Mouse (Mus musculus): ENCODE results near the gene Nploc4. TPM values are rescaled to one million over a fixed set of nuclear protein-coding genes. Genes with fewer than 3 reads are reported as not detected.

Nploc4 gene
- total and polyA plus RNA-seq, 2 experiments = 24.6 to 58.9 TPM

DNA sequence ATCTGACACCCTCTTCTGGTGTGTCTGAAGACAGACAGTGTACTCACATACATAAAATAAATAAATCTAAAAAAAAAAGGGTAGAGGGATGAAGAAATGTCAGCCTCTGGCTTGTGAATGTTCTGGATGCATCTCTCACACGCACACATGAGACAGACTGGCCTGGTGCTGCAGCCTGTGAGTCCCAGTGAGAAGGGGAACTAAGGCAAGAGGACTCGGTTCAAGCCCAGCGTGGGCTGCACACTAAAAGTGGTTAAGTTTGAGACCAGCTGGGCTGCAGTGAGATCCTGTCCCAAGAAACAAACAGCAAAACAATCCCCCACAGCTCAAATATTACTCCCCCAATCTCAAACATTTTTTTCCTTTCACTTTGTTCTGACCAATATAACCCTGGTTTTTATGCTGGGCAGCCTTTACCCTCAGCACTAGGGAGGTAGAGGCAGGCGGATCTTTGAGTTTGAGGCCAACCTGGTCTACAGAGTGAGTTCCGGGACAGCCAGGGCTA lies 94.8 kb downstream of the Nploc4 start:
- 96% methylated on average over 5 of the region's 5 CpGs for WGBS
- H3K4me3 ChIP-seq (ENCODE audit: insufficient read depth, low read depth, low read length) = no peak overlapping the region
- TF ChIP-seq POLR2A (IDR thresholded peaks at IDR 0.05; ENCODE audit: extremely low read depth, insufficient read depth, low read length) = no peak
- TF ChIP-seq CTCF (IDR thresholded peaks at IDR 0.05; ENCODE audit: low read depth, low read length) = no peak
- H3K4me1 ChIP-seq (ENCODE audit: control insufficient read depth, insufficient read depth, low read length) = peaks cover 18% of the 10 kb centered on the region
- H3K9ac ChIP-seq (ENCODE audit: low read depth, low read length) = no peak overlapping the region
- no peaks in the 10 kb centered on the region for H3K27me3 ChIP-seq (ENCODE audit: control insufficient read depth, insufficient read depth, low read length)
- no peak overlapping the region for H3K27ac ChIP-seq (replicated peaks; ENCODE audit: insufficient read depth, low read depth, low read length)
- H3K79me2 ChIP-seq (ENCODE audit: control insufficient read depth, insufficient read depth, low read length) = no peaks in the 10 kb centered on the region
- H3K36me3 ChIP-seq (ENCODE audit: control insufficient read depth, insufficient read depth, low read length) = peaks cover 6% of the 10 kb centered on the region
- no peak for DNase-seq (ENCODE audit: extremely low read depth, low read depth, low spot score)

DNA sequence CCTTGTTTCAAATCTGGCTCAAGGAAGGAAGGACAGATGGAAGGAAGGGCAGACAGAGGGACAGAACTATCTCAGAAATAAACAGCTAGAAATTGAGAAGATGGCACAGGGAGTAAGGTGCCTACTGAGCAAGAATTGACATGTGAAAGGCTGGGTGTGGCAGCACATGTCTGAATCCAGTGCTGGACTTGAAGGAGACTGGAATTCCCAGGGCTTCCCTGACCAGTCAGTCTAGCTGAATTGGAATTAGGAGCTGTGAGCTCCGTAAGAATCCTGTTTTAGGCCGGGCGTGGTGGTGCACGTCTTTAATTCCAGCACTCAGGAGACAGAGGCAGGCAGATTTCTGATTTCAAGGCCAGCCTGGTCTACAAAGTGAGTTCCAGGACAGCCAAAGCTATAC lies 95.8 kb downstream of the Nploc4 start:
- no peaks in the 10 kb centered on the region for H3K27me3 ChIP-seq (ENCODE audit: control insufficient read depth, insufficient read depth, low read length)
- no peak for DNase-seq (ENCODE audit: extremely low read depth, low read depth, low spot score)
- TF ChIP-seq CTCF (IDR thresholded peaks at IDR 0.05; ENCODE audit: low read depth, low read length) = no peak
- TF ChIP-seq POLR2A (IDR thresholded peaks at IDR 0.05; ENCODE audit: extremely low read depth, insufficient read depth, low read length) = no peak
- peaks cover 5% of the 10 kb centered on the region for H3K36me3 ChIP-seq (ENCODE audit: control insufficient read depth, insufficient read depth, low read length)
- no peaks in the 10 kb centered on the region for H3K79me2 ChIP-seq (ENCODE audit: control insufficient read depth, insufficient read depth, low read length)
- 98% methylated on average over 4 of the region's 4 CpGs for whole genome bisulfite sequencing
- peaks cover 15% of the 10 kb centered on the region for H3K4me1 ChIP-seq (ENCODE audit: control insufficient read depth, insufficient read depth, low read length)
- no peak overlapping the region for H3K4me3 ChIP-seq (ENCODE audit: insufficient read depth, low read depth, low read length)
- no peak overlapping the region for H3K9ac ChIP-seq (ENCODE audit: low read depth, low read length)
- no peak overlapping the region for H3K27ac ChIP-seq (replicated peaks; ENCODE audit: insufficient read depth, low read depth, low read length)

DNA sequence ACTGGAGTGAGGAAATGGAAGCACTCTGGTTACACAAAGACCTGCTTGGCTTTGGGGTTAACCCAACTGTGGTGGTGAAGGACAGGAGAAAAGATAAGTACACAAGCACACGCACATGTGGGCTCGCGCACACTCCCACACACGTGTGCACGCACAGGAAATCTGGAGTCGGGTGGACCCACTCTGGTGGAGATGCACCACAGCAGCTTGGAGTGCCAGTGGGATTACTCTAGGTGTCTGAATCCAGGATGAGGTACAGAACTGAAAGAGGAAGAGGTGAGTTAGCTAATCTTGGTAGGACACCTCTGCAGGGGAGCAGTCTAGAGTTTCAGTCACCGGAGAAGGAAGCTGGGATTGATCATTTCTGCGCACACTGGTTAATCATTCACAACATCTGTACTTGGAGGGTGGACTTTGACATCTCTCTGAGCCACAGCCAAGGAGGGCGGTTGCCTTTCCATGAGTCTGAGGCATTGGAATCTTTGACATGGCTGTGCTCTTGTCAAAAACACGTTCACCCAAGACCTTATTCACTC lies 97.5 kb downstream of the Nploc4 start:
- Histone ChIP-seq H3K27me3 (ENCODE audit: control insufficient read depth, insufficient read depth, low read length) (no peaks in the 10 kb centered on the region), H3K4me3 (ENCODE audit: insufficient read depth, low read depth, low read length) (peak overlapping the region; percentile 50), H3K27ac (replicated peaks; ENCODE audit: insufficient read depth, low read depth, low read length) (peak overlapping the region; percentile 89), H3K9ac (ENCODE audit: low read depth, low read length) (0 out of 2 replicates have a peak overlapping the region, but pooled peaks have one; percentile 46), H3K79me2 (ENCODE audit: control insufficient read depth, insufficient read depth, low read length) (no peaks in the 10 kb centered on the region), H3K36me3 (ENCODE audit: control insufficient read depth, insufficient read depth, low read length) (no peaks in the 10 kb centered on the region; the same call in 1 of the 2 replicates), H3K4me1 (ENCODE audit: control insufficient read depth, insufficient read depth, low read length) (peaks cover 8% of the 10 kb centered on the region)
- 16% methylated on average over 10 of the region's 10 CpGs for WGBS
- peak; percentile 99 for DNase-seq (ENCODE audit: extremely low read depth, low read depth, low spot score)
- TF ChIP-seq POLR2A (IDR thresholded peaks at IDR 0.05; ENCODE audit: extremely low read depth, insufficient read depth, low read length) (no peak), CTCF (IDR thresholded peaks at IDR 0.05; ENCODE audit: low read depth, low read length) (no peak)

DNA sequence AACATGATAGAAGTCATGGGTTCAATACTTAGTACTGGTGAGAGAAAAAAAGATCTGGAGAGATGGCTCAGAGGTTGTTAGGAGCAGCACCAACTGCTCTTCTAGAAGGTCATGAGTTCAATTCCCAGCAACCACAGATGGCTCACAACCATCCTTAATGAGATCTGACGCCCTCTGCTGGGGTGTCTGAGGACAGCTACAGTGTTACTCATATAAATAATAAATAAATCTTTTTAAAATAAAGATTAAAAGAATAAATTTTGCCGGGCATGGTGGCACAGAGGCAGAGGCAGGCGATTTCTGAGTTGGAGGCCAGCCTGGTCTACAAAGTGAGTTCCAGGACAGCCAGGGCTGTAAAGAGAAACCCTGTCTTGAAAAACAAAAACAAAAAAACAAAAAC lies 98.7 kb downstream of the Nploc4 start:
- Histone ChIP-seq H3K4me1 (ENCODE audit: control insufficient read depth, insufficient read depth, low read length) (peaks cover 6% of the 10 kb centered on the region), H3K36me3 (ENCODE audit: control insufficient read depth, insufficient read depth, low read length) (no peaks in the 10 kb centered on the region), H3K4me3 (ENCODE audit: insufficient read depth, low read depth, low read length) (no peak overlapping the region), H3K27ac (replicated peaks; ENCODE audit: insufficient read depth, low read depth, low read length) (no peak overlapping the region), H3K27me3 (ENCODE audit: control insufficient read depth, insufficient read depth, low read length) (no peaks in the 10 kb centered on the region), H3K79me2 (ENCODE audit: control insufficient read depth, insufficient read depth, low read length) (no peaks in the 10 kb centered on the region), H3K9ac (ENCODE audit: low read depth, low read length) (no peak overlapping the region)
- WGBS = 90% methylated on average over 3 of the region's 3 CpGs
- DNase-seq (ENCODE audit: extremely low read depth, low read depth, low spot score) = no peak
- TF ChIP-seq CTCF (IDR thresholded peaks at IDR 0.05; ENCODE audit: low read depth, low read length) = no peak
- TF ChIP-seq POLR2A (IDR thresholded peaks at IDR 0.05; ENCODE audit: extremely low read depth, insufficient read depth, low read length) = no peak

DNA sequence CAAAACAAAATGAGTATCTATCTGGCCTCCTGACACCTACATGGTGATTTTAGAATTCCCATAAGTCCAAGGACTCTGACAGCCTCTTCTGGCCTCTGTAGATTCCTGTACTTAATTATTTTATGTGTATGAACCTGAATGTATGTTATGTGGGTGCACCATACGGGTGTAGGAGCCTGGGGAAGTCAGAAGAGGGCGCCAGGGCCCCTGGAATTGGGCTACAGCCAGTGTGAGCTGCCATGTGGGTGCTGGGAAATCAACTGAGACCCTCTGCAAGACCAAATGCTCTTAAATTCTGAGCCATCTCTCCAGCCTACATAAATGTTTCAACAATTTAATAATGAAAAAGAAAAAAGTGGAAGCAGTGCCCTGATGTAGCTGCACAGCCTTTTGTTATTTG lies 100.1 kb downstream of the Nploc4 start:
- TF ChIP-seq CTCF (IDR thresholded peaks at IDR 0.05; ENCODE audit: low read depth, low read length) (peak; percentile 39), POLR2A (IDR thresholded peaks at IDR 0.05; ENCODE audit: extremely low read depth, insufficient read depth, low read length) (no peak)
- Histone ChIP-seq H3K9ac (ENCODE audit: low read depth, low read length) (no peak overlapping the region), H3K36me3 (ENCODE audit: control insufficient read depth, insufficient read depth, low read length) (no peaks in the 10 kb centered on the region), H3K27me3 (ENCODE audit: control insufficient read depth, insufficient read depth, low read length) (no peaks in the 10 kb centered on the region), H3K4me1 (ENCODE audit: control insufficient read depth, insufficient read depth, low read length) (peaks cover 6% of the 10 kb centered on the region), H3K79me2 (ENCODE audit: control insufficient read depth, insufficient read depth, low read length) (no peaks in the 10 kb centered on the region), H3K4me3 (ENCODE audit: insufficient read depth, low read depth, low read length) (no peak overlapping the region), H3K27ac (replicated peaks; ENCODE audit: insufficient read depth, low read depth, low read length) (no peak overlapping the region)
- WGBS = 87% methylated on average over 2 of the region's 2 CpGs
- DNase-seq (ENCODE audit: extremely low read depth, low read depth, low spot score) = no peak

DNA sequence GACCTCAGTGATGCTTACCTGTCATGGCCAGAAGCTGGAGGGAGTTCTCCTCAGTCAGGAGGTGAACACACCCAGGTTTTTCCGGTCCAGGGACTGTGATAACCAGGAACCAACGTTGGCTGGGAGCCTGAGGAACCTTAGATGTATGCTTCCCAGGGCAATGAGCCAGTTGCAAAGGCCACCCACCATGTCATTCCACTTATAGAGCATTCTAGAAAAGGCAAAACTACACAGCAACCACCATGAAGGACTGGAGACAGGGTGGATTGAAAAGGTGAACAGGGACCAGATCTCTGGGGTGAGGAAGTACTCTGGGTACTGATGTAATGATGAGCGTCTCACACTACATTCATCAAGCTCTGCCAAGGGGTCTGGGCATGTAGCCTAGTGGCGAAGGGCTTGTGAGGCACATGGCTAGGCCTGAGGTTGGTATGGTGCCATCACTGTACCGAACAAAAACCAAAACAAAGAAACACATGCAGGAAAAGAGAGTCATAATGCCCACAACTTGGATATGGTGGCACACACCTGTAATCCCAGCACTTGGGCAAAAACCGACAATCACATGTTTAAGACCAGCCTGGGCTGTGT lies 102.0 kb downstream of the Nploc4 start:
- H3K79me2 ChIP-seq (ENCODE audit: control insufficient read depth, insufficient read depth, low read length) = no peaks in the 10 kb centered on the region
- 83% methylated on average over 6 of the region's 6 CpGs for WGBS
- no peak for DNase-seq (ENCODE audit: extremely low read depth, low read depth, low spot score)
- H3K27me3 ChIP-seq (ENCODE audit: control insufficient read depth, insufficient read depth, low read length) = no peaks in the 10 kb centered on the region
- H3K27ac ChIP-seq (replicated peaks; ENCODE audit: insufficient read depth, low read depth, low read length) = no peak overlapping the region
- TF ChIP-seq CTCF (IDR thresholded peaks at IDR 0.05; ENCODE audit: low read depth, low read length) = no peak
- no peak for TF ChIP-seq POLR2A (IDR thresholded peaks at IDR 0.05; ENCODE audit: extremely low read depth, insufficient read depth, low read length)
- H3K36me3 ChIP-seq (ENCODE audit: control insufficient read depth, insufficient read depth, low read length) = no peaks in the 10 kb centered on the region
- H3K4me3 ChIP-seq (ENCODE audit: insufficient read depth, low read depth, low read length) = no peak overlapping the region
- peaks cover 6% of the 10 kb centered on the region for H3K4me1 ChIP-seq (ENCODE audit: control insufficient read depth, insufficient read depth, low read length)
- no peak overlapping the region for H3K9ac ChIP-seq (ENCODE audit: low read depth, low read length)

Other genes starting within 250 kb of the Nploc4 start
- gene Bahcc1, start 204.8 kb downstream of the Nploc4 start, total RNA-seq (2014; rRNA removed) = 1.2 and 1.5 TPM in 2 replicates
- gene Bahcc1, start 204.8 kb downstream of the Nploc4 start, polyA plus RNA-seq (2012; rRNA removed) = 3.4 and 3.5 TPM in 2 replicates
- gene Actg1, start 89.2 kb downstream of the Nploc4 start, total RNA-seq (2014; rRNA removed) = 68.0 and 123 TPM in 2 replicates
- gene Actg1, start 89.2 kb downstream of the Nploc4 start, polyA plus RNA-seq (2012; rRNA removed) = 158 and 177 TPM in 2 replicates
- not detected in 2 replicates for gene Fscn2, start 76.2 kb downstream of the Nploc4 start, total RNA-seq (2014; rRNA removed)
- not detected in 2 replicates for gene Fscn2, start 76.2 kb downstream of the Nploc4 start, polyA plus RNA-seq (2012; rRNA removed)
- 3.2 and 5.4 TPM in 2 replicates for gene Faap100, start 58.9 kb downstream of the Nploc4 start, total RNA-seq (2014; rRNA removed)
- gene Faap100, start 58.9 kb downstream of the Nploc4 start, polyA plus RNA-seq (2012; rRNA removed) = 10.8 and 14.9 TPM in 2 replicates
- not detected in 2 replicates for gene Tspan10, start 4.9 kb upstream of the Nploc4 start, total RNA-seq (2014; rRNA removed)
- gene Tspan10, start 4.9 kb upstream of the Nploc4 start, polyA plus RNA-seq (2012; rRNA removed) = 0.05 TPM in 2 replicates
- gene Pde6g, start 15.8 kb upstream of the Nploc4 start, total RNA-seq (2014; rRNA removed) = 0.46 and 0.81 TPM in 2 replicates
- 0.98 and 1.8 TPM in 2 replicates for gene Pde6g, start 15.8 kb upstream of the Nploc4 start, polyA plus RNA-seq (2012; rRNA removed)
- 20.7 and 28.9 TPM in 2 replicates for gene Oxld1, start 20.4 kb upstream of the Nploc4 start, total RNA-seq (2014; rRNA removed)
- gene Oxld1, start 20.4 kb upstream of the Nploc4 start, polyA plus RNA-seq (2012; rRNA removed) = 29.2 and 32.6 TPM in 2 replicates
- 4.6 and 5.7 TPM in 2 replicates for gene Ccdc137, start 20.4 kb upstream of the Nploc4 start, total RNA-seq (2014; rRNA removed)
- gene Ccdc137, start 20.4 kb upstream of the Nploc4 start, polyA plus RNA-seq (2012; rRNA removed) = 5.8 and 8.7 TPM in 2 replicates
- gene Arl16, start 29.9 kb upstream of the Nploc4 start, total RNA-seq (2014; rRNA removed) = 9.5 and 9.6 TPM in 2 replicates
- gene Arl16, start 29.9 kb upstream of the Nploc4 start, polyA plus RNA-seq (2012; rRNA removed) = 12.2 and 14.8 TPM in 2 replicates
- gene Mrpl12, start 46.9 kb upstream of the Nploc4 start, total RNA-seq (2014; rRNA removed) = 43.6 and 46.6 TPM in 2 replicates
- gene Mrpl12, start 46.9 kb upstream of the Nploc4 start, polyA plus RNA-seq (2012; rRNA removed) = 221 and 232 TPM in 2 replicates
- gene Slc25a10, start 54.1 kb upstream of the Nploc4 start, total RNA-seq (2014; rRNA removed) = 121 and 135 TPM in 2 replicates
- 445 and 478 TPM in 2 replicates for gene Slc25a10, start 54.1 kb upstream of the Nploc4 start, polyA plus RNA-seq (2012; rRNA removed)
- 135 and 143 TPM in 2 replicates for gene Gcgr, start 93.0 kb upstream of the Nploc4 start, total RNA-seq (2014; rRNA removed)
- gene Gcgr, start 93.0 kb upstream of the Nploc4 start, polyA plus RNA-seq (2012; rRNA removed) = 542 and 561 TPM in 2 replicates
- 11.7 and 13.6 TPM in 2 replicates for gene Mcrip1, start 112.0 kb upstream of the Nploc4 start, total RNA-seq (2014; rRNA removed)
- 36.8 and 44.4 TPM in 2 replicates for gene Mcrip1, start 112.0 kb upstream of the Nploc4 start, polyA plus RNA-seq (2012; rRNA removed)
- 0.28 TPM in 1 of 2 replicates, not detected in the other for gene Ppp1r27, start 113.4 kb upstream of the Nploc4 start, total RNA-seq (2014; rRNA removed)
- gene Ppp1r27, start 113.4 kb upstream of the Nploc4 start, polyA plus RNA-seq (2012; rRNA removed) = not detected in 2 replicates
- 933 and 951 TPM in 2 replicates for gene P4hb, start 135.5 kb upstream of the Nploc4 start, total RNA-seq (2014; rRNA removed)
- gene P4hb, start 135.5 kb upstream of the Nploc4 start, polyA plus RNA-seq (2012; rRNA removed) = 683 and 737 TPM in 2 replicates
- gene Arhgdia, start 143.9 kb upstream of the Nploc4 start, total RNA-seq (2014; rRNA removed) = 14.9 and 22.3 TPM in 2 replicates
- 142 and 188 TPM in 2 replicates for gene Arhgdia, start 143.9 kb upstream of the Nploc4 start, polyA plus RNA-seq (2012; rRNA removed)
- 33.8 and 34.5 TPM in 2 replicates for gene Alyref, start 160.7 kb upstream of the Nploc4 start, total RNA-seq (2014; rRNA removed)
- 12.6 and 12.9 TPM in 2 replicates for gene Alyref, start 160.7 kb upstream of the Nploc4 start, polyA plus RNA-seq (2012; rRNA removed)
- 8.9 and 12.8 TPM in 2 replicates for gene Anapc11, start 160.7 kb upstream of the Nploc4 start, total RNA-seq (2014; rRNA removed)
- 57.0 and 59.4 TPM in 2 replicates for gene Anapc11, start 160.7 kb upstream of the Nploc4 start, polyA plus RNA-seq (2012; rRNA removed)
- gene Npb, start 170.8 kb upstream of the Nploc4 start, total RNA-seq (2014; rRNA removed) = not detected in 2 replicates
- 2.0 and 2.7 TPM in 2 replicates for gene Npb, start 170.8 kb upstream of the Nploc4 start, polyA plus RNA-seq (2012; rRNA removed)
- 494 and 540 TPM in 2 replicates for gene Pcyt2, start 180.2 kb upstream of the Nploc4 start, total RNA-seq (2014; rRNA removed)
- 1,294 and 1,652 TPM in 2 replicates for gene Pcyt2, start 180.2 kb upstream of the Nploc4 start, polyA plus RNA-seq (2012; rRNA removed)
- 31.1 and 36.3 TPM in 2 replicates for gene Sirt7, start 187.5 kb upstream of the Nploc4 start, total RNA-seq (2014; rRNA removed)
- 69.7 and 72.1 TPM in 2 replicates for gene Sirt7, start 187.5 kb upstream of the Nploc4 start, polyA plus RNA-seq (2012; rRNA removed)
- 41.9 and 44.2 TPM in 2 replicates for gene Mafg, start 195.9 kb upstream of the Nploc4 start, total RNA-seq (2014; rRNA removed)
- 60.5 and 64.2 TPM in 2 replicates for gene Mafg, start 195.9 kb upstream of the Nploc4 start, polyA plus RNA-seq (2012; rRNA removed)
- gene Pycr1, start 206.1 kb upstream of the Nploc4 start, total RNA-seq (2014; rRNA removed) = 0.47 and 2.6 TPM in 2 replicates
- 0.25 and 0.61 TPM in 2 replicates for gene Pycr1, start 206.1 kb upstream of the Nploc4 start, polyA plus RNA-seq (2012; rRNA removed)
- not detected in 2 replicates for gene Myadml2, start 210.4 kb upstream of the Nploc4 start, total RNA-seq (2014; rRNA removed)
- not detected in 2 replicates for gene Myadml2, start 210.4 kb upstream of the Nploc4 start, polyA plus RNA-seq (2012; rRNA removed)
- gene Notum, start 223.5 kb upstream of the Nploc4 start, total RNA-seq (2014; rRNA removed) = 29.8 and 34.9 TPM in 2 replicates
- gene Notum, start 223.5 kb upstream of the Nploc4 start, polyA plus RNA-seq (2012; rRNA removed) = 56.0 and 61.6 TPM in 2 replicates
- gene Aspscr1, start 235.3 kb upstream of the Nploc4 start, total RNA-seq (2014; rRNA removed) = 49.3 and 56.6 TPM in 2 replicates
- gene Aspscr1, start 235.3 kb upstream of the Nploc4 start, polyA plus RNA-seq (2012; rRNA removed) = 131 and 142 TPM in 2 replicates